Mouse (Mus musculus) lung, embryonic 14.5 days (tissue): Measurements from ENCODE around the gene Taar2. TPM values are rescaled to one million over a fixed set of nuclear protein-coding genes. Genes with fewer than 3 reads are reported as not detected.

Experiments
- ATAC-seq: fragments of 200-750 bp; cut with Nextera tagmentation; 2 replicates; pipeline ENCODE4 v1.8.0; 2017; ENCODE audit warnings: mild to moderate bottlenecking, moderate TSS enrichment, moderate library complexity; ENCODE audit not compliant: insufficient read depth
- DNase-seq: peaks from one replicate; pipeline ENCODE4 v3.0.0-alpha.2; 2015
- H3K27ac ChIP-seq: fragments of 300-500 bp; sonication (generic); 2 replicates; pipeline ENCODE4 v1.5.1; 2014; ENCODE audit warnings: low read depth, mild to moderate bottlenecking, moderate library complexity
- H3K27me3 ChIP-seq: fragments of 300-500 bp; sonication (generic); 2 replicates; pipeline ENCODE4 v1.6.1; 2014; ENCODE audit warnings: low read length, control low read depth; ENCODE audit not compliant: insufficient read depth
- H3K36me3 ChIP-seq: fragments of 300-500 bp; sonication (generic); 2 replicates; pipeline ENCODE4 v1.6.1; 2014; ENCODE audit warnings: control low read depth; ENCODE audit not compliant: insufficient read depth
- H3K4me1 ChIP-seq: fragments of 300-500 bp; sonication (generic); 2 replicates; pipeline ENCODE4 v1.6.1; 2014; ENCODE audit warnings: antibody characterized with exemption, control low read depth; ENCODE audit not compliant: insufficient read depth
- H3K4me2 ChIP-seq: fragments of 300-500 bp; sonication (generic); 2 replicates; pipeline ENCODE4 v1.6.1; 2014; ENCODE audit warnings: mild to moderate bottlenecking
- H3K4me3 ChIP-seq: fragments of 300-500 bp; sonication (generic); 2 replicates; pipeline ENCODE4 v1.5.1; 2014; ENCODE audit warnings: low read depth, low read length
- H3K9ac ChIP-seq: fragments of 300-500 bp; sonication (generic); 2 replicates; pipeline ENCODE4 v1.6.1; 2014
- H3K9me3 ChIP-seq: fragments of 300-500 bp; sonication (generic); 2 replicates; pipeline ENCODE4 v1.6.1; 2016; ENCODE audit warnings: low read depth, low read length, control low read depth
- CTCF ChIP-seq: IDR thresholded peaks from 2 replicates; pipeline ENCODE4 v1.5.1; 2016; ENCODE audit warnings: antibody characterized with exemption, low read depth
- WGBS: fragments of 180-500 bp; shearing (Covaris S2); extraction: QIAGEN DNeasy Blood & Tissue Kit; methylation state at CpG from one replicate; pipeline ENCODE4 v1.1.7; 2014; 5-methylcytosine and 5-hydroxymethylcytosine counted together
- polyA plus RNA-seq: library from polyadenylated mRNA; unstranded; fragments of >200 nt; fragmentation: Nextera tagmentation; extraction: Ambion mirVana; gene quantifications from 2 replicates; pipeline ENCODE4 v1.2.1, GENCODE M21; 2014

Taar2 gene
- polyA plus RNA-seq, 1 experiment from 2014 or later = not detected

DNA sequence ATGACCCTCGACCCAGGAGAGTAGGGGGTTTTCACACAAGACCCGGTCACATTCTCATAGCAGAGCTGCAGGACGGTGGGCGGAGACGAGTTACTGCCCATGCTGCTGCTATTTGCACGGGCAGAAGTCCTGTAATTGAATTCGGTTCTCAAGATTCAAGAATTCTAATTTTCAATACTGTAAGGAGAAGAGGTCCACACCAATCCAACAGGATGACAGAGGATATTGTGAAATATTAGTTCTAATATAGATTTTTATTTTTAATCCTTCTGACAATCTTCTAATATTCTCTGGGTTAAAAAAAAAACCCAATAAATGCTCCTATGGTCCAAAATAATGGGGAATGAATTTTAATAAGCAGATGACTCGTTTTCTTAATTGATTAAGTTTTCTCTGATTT, 47.2 kb downstream of the Taar2 start, which contains the start of gene Taar6:
Gene Taar6 (minus strand): TSS at position 101 of the 400 bp plus-strand sequence.
- H3K9me3 ChIP-seq = no peaks in the 10 kb centered on the region
- no peaks in the 10 kb centered on the region for H3K36me3 ChIP-seq
- 72% methylated on average over 8 of the region's 8 CpGs for WGBS
- DNase-seq (no peak), ATAC-seq (no peak)
- TF ChIP-seq CTCF = no peak
- H3K9ac ChIP-seq = no peak within 1 kb of the TSS
- H3K27me3 ChIP-seq = no peaks in the 10 kb centered on the region
- no peak within 1 kb of the TSS for H3K27ac ChIP-seq
- H3K4me2 ChIP-seq = no peak within 1 kb of the TSS
- H3K4me1 ChIP-seq = no peaks in the 10 kb centered on the region
- H3K4me3 ChIP-seq = no peak within 1 kb of the TSS

- H3K4me2 ChIP-seq = no peak overlapping the region
- H3K36me3 ChIP-seq = no peaks in the 10 kb centered on the region
- no peak for TF ChIP-seq CTCF
- no peak overlapping the region for H3K4me3 ChIP-seq
- WGBS = 73% methylated on average over 5 of the region's 5 CpGs
- H3K9ac ChIP-seq = no peak overlapping the region
- ATAC-seq (no peak), DNase-seq (no peak)
- H3K27me3 ChIP-seq = no peaks in the 10 kb centered on the region
- no peaks in the 10 kb centered on the region for H3K9me3 ChIP-seq
- no peaks in the 10 kb centered on the region for H3K4me1 ChIP-seq
- H3K27ac ChIP-seq = no peak overlapping the region
Measured at GRCm38 (mm10) chr10:23986419-23986818, 48.0 kb downstream of the Taar2 start.

Other genes with a start within 250 kb of the Taar2 start
- 235 and 246 TPM in 2 replicates for gene Rps12, start 151.3 kb upstream of the Taar2 start, polyA plus RNA-seq
- gene Slc18b1, start 141.6 kb upstream of the Taar2 start, polyA plus RNA-seq = 21.7 and 22.9 TPM in 2 replicates
- gene Vnn3, start 87.1 kb upstream of the Taar2 start, polyA plus RNA-seq = not detected in 2 replicates
- 1.7 and 1.8 TPM in 2 replicates for gene Vnn1, start 43.9 kb upstream of the Taar2 start, polyA plus RNA-seq
- gene Taar1, start 18.2 kb upstream of the Taar2 start, polyA plus RNA-seq = not detected in 2 replicates
- not detected in 2 replicates for gene Taar3, start 11.0 kb downstream of the Taar2 start, polyA plus RNA-seq
- gene Taar4, start 21.9 kb downstream of the Taar2 start, polyA plus RNA-seq = not detected in 2 replicates
- not detected in 2 replicates for gene Taar5, start 32.1 kb downstream of the Taar2 start, polyA plus RNA-seq
- not detected in 2 replicates for gene Taar6, start 47.1 kb downstream of the Taar2 start, polyA plus RNA-seq
- not detected in 2 replicates for gene Taar7a, start 54.9 kb downstream of the Taar2 start, polyA plus RNA-seq
- not detected in 2 replicates for gene Taar7b, start 61.4 kb downstream of the Taar2 start, polyA plus RNA-seq
- gene Taar7d, start 88.7 kb downstream of the Taar2 start, polyA plus RNA-seq = not detected in 2 replicates
- gene Taar7e, start 99.0 kb downstream of the Taar2 start, polyA plus RNA-seq = not detected in 2 replicates
- gene Taar7f, start 110.9 kb downstream of the Taar2 start, polyA plus RNA-seq = not detected in 2 replicates
- gene Taar8a, start 137.9 kb downstream of the Taar2 start, polyA plus RNA-seq = not detected in 2 replicates
- not detected in 2 replicates for gene Taar8b, start 153.7 kb downstream of the Taar2 start, polyA plus RNA-seq
- gene Taar8c, start 163.3 kb downstream of the Taar2 start, polyA plus RNA-seq = not detected in 2 replicates
- not detected in 2 replicates for gene Taar9, start 171.0 kb downstream of the Taar2 start, polyA plus RNA-seq
- gene Stx7, start 210.7 kb downstream of the Taar2 start, polyA plus RNA-seq = 76.1 and 77.8 TPM in 2 replicates